Mouse (Mus musculus) thymus, postnatal 4 days (tissue): Measurements from ENCODE around the gene Kcnj9.

Experiments
- DNase-seq: peaks from one replicate; pipeline ENCODE4 v3.0.0; 2021

Gene Kcnj9

DNA sequence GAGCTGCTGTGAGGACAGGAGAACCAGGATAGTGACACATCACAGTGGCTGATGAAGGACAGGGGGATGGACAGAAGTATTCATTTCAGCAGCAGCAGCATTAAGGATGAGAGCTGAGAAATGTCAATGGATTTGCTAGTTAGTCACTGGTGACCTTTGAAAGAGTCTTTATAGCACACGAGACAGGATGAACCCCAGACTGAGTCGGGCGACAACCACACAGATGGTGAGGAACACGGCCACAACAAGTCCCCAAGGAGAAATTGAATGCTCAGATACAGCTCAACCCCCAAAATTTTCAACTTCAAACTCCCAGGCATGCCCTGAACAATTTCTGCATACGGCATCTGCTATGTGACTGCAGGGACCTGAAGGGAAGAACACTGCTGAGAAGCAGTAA, 42.4 kb downstream of the Kcnj9 start:
- no peak for DNase-seq

GRCm38 (mm10) chr1:172284221-172284620, 44.9 kb downstream of the Kcnj9 start:
- no peak for DNase-seq

DNA sequence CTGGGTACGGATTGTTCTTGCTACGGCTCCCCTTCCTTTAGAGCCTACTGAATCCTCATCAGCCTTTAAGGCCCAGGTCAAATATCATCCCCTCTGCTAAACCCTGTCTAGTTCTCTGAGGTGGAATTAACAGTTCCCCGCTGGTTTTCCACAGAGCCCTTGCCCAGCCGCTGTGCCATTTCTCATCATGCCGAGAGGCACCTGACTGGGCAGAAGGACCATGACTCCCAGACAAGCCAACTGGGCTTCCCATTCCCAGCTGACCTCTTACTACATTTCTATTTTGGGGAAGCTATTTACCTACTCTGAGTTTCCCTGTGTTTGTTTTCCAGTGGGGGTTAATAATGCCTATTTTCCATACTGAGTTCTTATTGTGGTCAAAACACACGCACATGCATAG, 46.0 kb downstream of the Kcnj9 start:
- no peak for DNase-seq

- DNase-seq: no peak
Measured at GRCm38 (mm10) chr1:172281522-172282254, 47.4 kb downstream of the Kcnj9 start.

DNA sequence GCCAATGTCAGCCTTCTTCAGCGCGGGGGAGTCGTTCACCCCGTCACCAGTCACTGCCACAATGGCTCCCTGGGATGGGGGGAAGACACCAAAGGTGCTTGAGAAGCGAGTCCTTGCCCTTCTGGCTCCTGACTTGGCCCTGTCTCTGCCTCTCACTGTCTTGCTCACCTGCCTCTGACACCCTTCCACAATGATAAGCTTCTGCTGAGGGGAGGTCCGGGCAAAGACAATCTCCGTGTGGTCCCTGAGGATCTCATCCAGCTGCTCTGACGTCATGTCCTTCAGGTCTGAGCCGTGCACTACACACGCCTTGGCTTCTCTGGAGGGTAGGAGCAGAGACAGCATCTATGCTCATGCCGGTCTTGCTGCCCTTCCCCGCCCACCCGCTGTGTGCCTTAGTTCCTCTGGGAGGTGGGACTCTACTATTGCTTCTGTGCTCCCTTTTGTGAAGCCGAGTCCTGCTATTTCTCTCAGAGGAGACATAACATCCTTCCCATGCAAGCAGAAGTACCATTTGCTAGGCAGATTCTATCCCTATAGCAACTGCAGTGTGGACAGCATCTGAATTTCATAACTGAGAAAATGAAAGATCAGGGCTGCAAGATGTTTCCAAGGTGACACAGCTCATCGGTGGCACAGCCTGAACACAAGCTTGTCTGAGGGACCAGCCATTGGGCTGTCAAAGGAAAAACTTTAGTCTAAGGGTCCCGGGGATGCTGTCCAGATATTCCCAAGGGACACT, 49.2 kb downstream of the Kcnj9 start:
- no peak for DNase-seq

- DNase-seq: no peak
Measured at GRCm38 (mm10) chr1:172278328-172278727, 50.8 kb downstream of the Kcnj9 start.

DNA sequence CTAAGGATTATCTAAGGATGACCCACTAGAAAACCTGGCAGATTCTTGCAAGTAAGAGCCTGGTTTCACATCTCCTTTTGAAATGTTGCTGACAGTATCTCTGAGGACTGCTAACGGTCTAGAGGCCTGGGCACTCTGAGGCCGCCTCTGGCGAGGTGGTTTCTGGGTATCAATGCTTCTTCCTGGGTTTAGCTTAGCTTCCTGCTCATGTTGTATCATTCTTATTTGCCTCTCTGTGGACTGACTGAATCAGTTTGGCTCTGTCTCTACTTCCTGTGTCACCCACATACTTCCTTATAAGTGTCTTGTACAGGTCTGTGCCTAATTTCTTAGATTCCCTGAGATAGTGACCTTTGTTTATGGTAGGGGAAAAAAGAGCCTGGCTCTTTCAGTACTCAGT, 51.9 kb downstream of the Kcnj9 start:
- peak; percentile 23 for DNase-seq

DNA sequence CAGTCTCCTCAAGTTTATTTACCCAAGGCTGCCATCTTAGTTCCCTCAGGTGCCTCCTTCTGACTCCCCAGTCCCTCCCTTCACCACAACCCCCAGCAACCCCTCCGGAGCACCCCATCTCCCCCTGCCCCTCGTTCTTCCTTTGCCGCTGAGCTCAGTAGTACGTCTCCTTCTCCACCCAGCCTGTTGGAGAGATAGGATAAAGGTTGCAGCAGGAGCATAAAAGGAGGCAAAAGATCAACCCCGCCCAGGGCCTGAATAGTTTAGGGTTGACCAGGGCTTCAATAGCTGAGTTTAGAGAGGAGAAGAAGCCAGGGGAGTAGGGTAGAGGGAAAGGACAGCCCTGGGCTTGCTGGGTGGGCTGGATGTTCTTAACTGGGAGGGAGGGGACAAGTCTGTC, 54.6 kb downstream of the Kcnj9 start:
- no peak for DNase-seq

GRCm38 (mm10) chr1:172274116-172274515, 55.0 kb downstream of the Kcnj9 start:
- no peak for DNase-seq

GRCm38 (mm10) chr1:172273386-172273785, 55.7 kb downstream of the Kcnj9 start:
- DNase-seq: no peak

DNA sequence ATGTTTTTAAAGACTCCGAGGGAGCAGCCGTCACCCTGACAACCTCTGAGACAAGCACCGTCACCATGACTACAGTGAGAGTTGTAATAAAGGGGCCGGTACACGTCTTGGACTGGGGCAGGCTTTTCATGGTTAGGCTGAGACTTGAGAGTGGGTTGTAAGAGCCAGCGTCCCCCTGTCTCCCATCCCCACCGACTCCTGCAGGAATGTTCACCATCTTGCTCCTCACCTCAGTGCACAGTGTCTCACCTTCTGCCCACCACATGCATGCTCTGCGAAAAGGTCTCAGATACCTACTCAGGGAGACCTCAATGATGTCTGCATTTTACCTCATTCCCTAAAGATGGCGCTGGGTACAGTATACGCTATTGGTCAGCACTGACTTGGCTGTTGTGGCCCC, 57.4 kb downstream of the Kcnj9 start:
- no peak for DNase-seq

DNA sequence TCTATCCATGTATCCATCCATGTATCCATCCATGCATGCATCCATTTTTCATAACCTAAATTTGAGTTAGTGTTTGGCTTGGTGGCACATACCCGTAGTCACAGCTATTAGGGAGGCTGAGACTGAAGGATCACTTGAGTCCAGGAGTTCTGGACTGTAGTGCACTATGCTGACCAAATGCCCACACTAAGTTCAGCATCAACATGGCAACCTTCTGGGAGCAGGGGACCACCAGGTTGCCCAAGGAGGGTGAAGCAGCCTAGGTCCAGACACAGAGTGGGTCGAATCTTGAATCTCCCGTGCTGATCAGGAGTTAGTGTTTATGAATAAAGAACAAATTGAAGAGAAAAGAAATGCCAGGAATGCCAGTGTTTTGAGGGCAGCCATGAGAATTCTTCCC, 57.9 kb downstream of the Kcnj9 start:
- no peak for DNase-seq
